Mouse (Mus musculus): ENCODE measurements at regions not wholly inside any gene's neighbourhood (a gene's known extent, or its start where the extent isn't known, plus 50 kb on each side); places are given as distances from the start of the nearest gene placed in this dataset.

DNA sequence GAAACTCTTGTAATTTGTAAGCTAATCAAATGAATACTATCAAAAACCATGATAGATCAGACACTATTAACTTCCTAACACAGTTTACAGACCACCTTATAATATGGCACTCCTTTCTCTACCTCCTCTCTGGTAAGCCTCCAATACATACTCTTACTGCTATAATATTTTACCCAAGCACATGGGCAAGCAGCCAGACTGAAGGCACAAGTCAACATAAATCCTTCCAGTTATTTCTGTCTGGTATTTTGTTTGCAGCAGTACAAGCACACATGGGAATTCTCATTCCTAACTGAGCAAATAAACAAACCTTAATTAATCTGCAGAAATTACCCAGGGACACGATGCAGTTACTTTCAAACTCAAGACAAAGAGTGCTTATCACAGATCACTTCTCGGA lies 210.7 kb upstream of the Zc3h12c start:
- no peak for DNase-seq (ENCODE audit: low spot score in 2 of 2)

GRCm38 (mm10) chr9:52377761-52378160 lies 209.4 kb upstream of the Zc3h12c start:
- no peak for DNase-seq (ENCODE audit: low spot score in 2 of 2)

DNA sequence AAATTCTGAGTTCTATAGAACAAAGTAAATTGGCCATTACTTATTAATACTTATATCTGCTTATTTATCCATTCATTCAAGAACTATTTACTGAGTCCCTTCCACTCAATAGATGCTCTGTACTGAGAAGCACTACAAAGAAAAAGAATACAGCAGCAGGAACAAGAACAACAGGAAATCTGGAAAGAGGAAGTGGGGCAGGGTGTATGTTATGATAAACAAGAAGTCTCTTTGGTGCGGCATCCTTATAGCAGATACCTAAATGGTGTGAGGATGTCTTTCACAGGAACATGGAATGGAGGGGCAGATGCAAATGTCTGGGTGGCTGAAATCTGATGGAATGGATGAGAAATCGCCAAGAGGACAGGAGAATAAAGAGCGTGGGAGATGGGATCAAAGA lies 208.5 kb upstream of the Zc3h12c start:
- DNase-seq (ENCODE audit: low spot score in 2 of 2): no peak

DNA sequence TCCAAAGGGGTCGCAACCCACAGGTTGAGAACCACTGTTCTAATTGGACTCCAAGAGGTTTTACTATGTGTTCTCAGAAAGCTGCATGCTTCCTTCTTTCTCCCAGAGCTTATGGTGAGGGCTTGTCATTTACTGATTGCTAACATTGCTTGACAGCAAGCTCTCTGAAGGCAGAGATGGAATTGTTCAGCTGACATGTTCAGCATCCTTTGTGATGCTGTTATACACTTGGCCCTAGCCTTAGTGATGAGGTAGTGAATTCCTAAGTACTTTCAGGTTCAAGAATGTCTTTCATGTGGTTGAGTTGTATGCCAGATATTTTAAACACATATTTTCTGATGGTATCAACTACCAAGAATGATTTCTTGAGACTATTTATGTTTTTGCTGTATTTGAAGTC lies 202.9 kb upstream of the Zc3h12c start:
- DNase-seq (ENCODE audit: low spot score in 2 of 2): no peak

GRCm38 (mm10) chr9:52368911-52369310 lies 200.5 kb upstream of the Zc3h12c start:
- no peak for DNase-seq (ENCODE audit: low spot score in 2 of 2)

- DNase-seq (ENCODE audit: low spot score in 2 of 2): no peak
Measured at GRCm38 (mm10) chr9:52368080-52368479, 199.7 kb upstream of the Zc3h12c start.

DNA sequence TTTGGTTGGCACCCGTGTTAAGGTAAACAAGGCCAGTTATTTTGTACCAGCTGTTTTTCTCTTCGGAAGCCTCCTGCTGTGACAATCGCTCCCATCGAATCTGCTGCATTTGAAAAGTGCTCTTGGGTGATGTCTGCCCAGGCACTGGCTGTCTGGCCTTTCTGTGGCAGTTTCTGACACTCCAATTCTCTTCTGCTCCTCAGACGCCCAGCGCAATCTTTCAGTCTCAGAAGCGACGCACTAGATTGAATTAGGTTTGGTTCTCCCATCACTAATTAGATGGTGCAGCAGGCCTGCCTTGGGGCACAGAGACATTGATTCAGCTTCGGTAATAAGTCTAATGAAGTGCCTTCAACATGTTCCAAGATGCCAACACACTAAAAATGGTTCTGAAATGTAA lies 197.7 kb upstream of the Zc3h12c start:
- no peak for DNase-seq (ENCODE audit: low spot score in 2 of 2)

GRCm38 (mm10) chr9:52361599-52361998 lies 193.2 kb upstream of the Zc3h12c start:
- DNase-seq (ENCODE audit: low spot score in 2 of 2): no peak

DNA sequence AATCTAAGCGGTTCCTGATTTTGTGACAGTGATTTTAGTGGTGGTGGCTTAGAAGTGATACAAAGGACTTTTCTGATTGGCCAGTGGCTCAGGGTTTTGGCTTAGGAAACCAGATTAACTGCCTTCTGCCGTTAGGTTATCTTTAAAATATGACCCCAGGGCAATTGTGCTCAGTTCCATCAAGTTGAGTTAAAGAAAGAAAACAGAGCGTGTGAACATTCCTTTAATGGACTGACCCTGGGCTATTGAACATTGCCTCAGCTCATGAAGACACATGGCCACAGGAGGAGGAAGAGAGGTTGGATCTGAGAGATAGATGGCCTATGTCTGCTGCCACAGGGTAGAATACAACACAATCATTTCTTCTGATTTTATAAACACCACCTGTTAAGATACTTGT lies 191.0 kb upstream of the Zc3h12c start:
- no peak for DNase-seq (ENCODE audit: low spot score in 2 of 2)

GRCm38 (mm10) chr9:52356549-52356948 lies 188.2 kb upstream of the Zc3h12c start:
- no peak for DNase-seq (ENCODE audit: low spot score in 2 of 2)

- no peak for DNase-seq (ENCODE audit: low spot score in 2 of 2)
Measured at GRCm38 (mm10) chr9:52355187-52355982, 187.0 kb upstream of the Zc3h12c start.

GRCm38 (mm10) chr9:52348536-52349527 lies 180.5 kb upstream of the Zc3h12c start:
- DNase-seq (ENCODE audit: low spot score in 2 of 2): no peak

DNA sequence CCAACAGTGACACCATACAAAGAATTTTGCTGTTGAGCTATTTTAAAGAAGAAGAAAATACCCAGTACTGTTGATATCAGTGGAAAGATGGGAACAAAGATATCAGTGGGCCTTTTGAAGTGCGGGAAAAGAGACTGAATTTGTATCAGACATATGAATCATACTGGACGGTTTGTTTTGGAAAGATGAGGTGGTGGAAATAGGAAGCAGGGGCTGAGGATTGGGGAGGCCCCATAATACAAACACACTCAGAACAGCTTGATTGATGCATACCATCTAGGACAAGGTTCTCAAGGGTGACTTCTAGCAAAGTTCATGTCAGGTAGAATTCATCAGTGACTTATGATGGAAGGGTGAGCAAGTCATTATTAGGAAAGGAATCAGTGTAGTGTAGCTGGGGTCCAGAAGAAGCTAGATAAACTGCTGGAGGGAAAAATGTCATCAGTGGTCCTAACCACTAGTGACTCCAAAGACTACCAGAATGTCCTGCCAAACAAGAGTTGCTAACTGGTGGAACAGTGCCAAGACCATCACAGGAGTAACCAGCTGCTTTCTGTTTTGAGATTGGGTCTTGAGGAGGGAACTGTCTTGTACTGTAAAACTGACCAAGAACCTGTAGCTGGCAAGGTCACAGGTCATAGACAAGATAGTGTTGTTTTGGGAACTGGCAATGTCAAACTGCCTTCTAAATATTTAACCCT lies 176.0 kb upstream of the Zc3h12c start:
- no peak for DNase-seq (ENCODE audit: low spot score in 2 of 2)

DNA sequence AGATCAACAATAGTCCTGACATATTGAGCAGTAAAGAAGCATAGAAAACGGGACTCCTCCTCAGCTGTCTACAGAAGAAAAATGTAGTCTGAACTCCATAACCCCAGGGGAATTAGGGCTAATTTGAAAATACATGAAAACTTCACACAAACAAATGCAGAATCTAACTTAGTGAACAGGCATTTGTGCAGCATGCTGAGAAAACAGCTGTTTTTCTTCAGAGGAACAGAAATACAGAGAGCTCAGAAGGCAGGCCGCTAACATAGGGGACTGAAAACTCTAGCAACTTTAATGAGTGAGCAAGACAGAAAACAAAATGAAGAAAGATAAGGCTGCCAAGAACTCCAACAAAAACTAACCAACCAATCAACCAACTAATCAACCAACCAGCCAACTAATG lies 172.7 kb upstream of the Zc3h12c start:
- DNase-seq (ENCODE audit: low spot score in 2 of 2): no peak

GRCm38 (mm10) chr9:52337786-52338322 lies 169.5 kb upstream of the Zc3h12c start:
- no peak for DNase-seq (ENCODE audit: low spot score in 2 of 2)

- no peak for DNase-seq (ENCODE audit: low spot score in 2 of 2)
Measured at GRCm38 (mm10) chr9:52334767-52335166, 166.4 kb upstream of the Zc3h12c start.

- DNase-seq (ENCODE audit: low spot score in 2 of 2): no peak
Measured at GRCm38 (mm10) chr9:52333884-52334283, 165.5 kb upstream of the Zc3h12c start.

DNA sequence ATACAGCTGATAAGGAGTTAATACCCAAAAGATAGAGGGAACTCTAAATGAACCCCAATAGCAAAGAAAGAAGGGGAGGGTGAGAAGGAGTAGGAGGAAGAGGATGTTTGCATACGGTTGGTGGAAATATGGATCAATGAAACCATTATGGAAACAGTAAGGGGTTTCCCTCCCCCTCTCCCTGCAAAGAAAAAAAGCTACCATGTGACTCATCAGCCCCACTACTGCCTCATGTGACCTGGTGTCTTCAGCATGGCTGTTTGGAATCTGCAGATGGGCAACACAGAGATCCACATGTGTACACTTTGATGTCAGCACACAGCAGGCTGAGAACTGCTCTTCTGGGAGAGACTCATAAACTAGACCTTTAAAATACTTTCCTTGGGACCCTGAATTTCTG lies 163.4 kb upstream of the Zc3h12c start:
- DNase-seq (ENCODE audit: low spot score in 2 of 2): no peak

DNA sequence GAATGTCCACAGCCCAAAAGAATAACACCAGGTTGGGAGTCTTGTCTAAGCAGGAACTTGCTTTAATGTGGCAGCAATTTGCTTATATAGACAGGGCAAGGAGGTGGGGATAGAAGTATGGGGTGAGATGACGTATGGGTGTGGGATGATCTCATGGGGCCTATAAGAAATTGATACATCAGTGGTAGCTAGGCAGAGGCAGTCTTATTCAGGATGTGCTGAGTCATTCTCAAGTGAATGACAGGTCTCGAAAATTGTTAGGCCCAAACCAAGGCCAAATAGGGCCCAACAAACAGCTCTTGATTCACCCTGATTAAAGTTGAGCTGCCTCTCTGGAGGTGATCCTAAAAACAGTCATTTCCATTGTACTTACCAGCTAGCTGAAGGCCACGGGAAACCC lies 162.3 kb upstream of the Zc3h12c start:
- no peak for DNase-seq (ENCODE audit: low spot score in 2 of 2)

DNA sequence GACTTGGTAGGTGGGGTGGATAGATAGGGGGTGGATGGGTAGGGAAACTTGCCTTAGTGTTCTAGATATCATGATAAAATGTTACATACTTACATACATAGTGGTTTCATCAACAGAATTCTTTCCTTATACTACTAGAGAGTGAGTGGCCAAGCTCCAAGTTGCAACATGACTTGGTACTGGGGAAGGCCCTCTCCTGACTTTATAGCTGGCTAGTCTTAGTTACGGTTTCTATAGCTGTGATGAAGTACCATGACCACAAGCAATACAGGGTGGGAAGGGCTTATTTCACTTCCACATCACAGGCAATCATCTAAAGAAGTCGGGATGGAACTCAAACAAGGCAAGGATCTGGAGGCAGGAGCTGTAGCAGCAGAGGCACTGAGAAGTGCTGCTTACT lies 156.0 kb upstream of the Zc3h12c start:
- DNase-seq (ENCODE audit: low spot score in 2 of 2): no peak

DNA sequence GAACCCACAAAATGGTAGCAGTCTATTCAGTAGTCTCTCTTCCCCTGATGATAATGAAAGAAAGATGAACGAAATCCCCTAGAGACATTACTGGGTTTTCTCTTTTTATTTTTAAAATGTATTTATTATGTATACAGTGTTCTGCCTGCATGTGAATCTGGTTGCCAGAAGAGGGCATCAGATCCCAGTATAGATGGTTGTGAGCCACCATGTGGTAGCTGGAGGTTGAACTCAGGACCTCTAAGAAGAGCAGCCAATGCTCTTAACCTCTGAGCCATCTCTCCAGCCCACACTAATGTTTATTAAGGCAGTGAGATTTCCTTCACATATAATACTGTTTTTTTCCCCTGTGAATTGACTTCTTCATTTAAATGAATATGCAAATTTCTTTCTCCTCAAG lies 155.4 kb upstream of the Zc3h12c start:
- no peak for DNase-seq (ENCODE audit: low spot score in 2 of 2)

DNA sequence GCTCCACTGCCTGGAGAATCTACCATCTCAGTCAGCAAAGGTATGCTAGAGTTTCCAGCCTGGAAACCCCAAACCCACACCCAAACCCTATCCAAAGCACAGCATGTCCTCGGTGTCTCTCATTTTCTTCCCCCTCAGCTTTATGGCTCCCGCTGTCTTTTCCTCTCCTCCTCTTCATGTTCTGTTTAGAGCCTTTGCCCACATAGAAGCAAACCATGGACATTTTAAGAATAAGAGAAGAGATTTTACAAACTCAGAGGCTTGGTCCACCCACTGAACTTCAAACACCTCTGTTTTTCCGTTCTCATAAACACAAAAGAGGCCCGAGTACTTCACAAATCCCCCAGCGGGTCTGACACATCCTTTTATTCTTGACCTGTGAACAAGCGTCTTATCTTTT lies 154.9 kb upstream of the Zc3h12c start:
- peak in 1 of 2 experiments; percentile 27 for DNase-seq (ENCODE audit: low spot score in 2 of 2)

Data from frontal cortex, postnatal 36 days (tissue).